Mouse (Mus musculus) brain, adult 2 months (tissue): ENCODE data around the gene Pkn3.
"Not testable (repeated sequence)": the region's sequence is repeated elsewhere in the genome, so short reads cannot be mapped to it uniquely, and the experiment has no call there.

Experiments used
- DNase-seq: peaks from one replicate; pipeline ENCODE4 v3.0.0; 2011; ENCODE audit warnings: low read depth, low spot score

Pkn3 gene

DNA sequence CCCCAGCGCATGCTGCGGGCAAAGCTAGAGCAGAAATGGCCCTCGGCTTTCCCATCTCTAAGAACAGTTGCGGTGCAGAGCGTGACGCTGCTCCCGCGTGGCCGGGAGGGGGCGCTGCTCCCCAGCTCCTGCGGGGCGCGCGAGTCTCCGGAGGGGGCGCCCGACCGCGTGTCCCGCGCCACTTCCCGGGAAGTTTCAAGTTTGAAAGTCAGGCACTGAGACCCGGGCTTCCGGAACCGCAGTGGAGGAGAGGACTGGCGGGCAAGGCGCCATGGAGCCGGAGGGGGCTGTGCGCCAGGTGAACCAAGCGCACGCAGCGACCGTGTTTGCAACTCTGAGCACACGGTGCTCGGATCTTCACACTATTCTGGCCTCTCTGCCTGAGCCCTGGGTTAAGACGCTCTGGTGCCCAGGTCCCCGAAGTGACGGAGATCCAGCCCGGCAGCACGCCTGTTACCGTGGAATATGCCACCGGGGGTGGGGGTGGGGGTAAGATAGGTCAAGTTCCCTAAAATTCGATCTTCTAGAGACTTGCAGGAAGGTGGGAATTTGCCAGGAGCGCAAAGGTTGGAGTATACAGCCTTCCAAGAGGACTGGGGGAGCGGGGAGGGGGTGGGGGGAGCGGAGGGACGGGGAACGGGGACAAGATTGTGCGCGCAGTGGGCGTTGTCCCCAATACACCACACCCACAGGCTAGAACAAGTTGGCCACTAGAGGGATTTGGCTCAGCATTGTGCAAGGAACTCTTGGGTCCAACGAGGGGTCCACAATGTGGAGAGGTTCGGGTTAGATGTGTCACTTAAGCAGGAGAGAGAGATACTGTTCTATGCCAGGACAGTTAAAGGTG is at the start of gene Pkn3:
Gene Pkn3, plus strand, starts transcription at position 183 of the 847 bp plus-strand sequence.
- DNase-seq: peak; percentile 84

DNA sequence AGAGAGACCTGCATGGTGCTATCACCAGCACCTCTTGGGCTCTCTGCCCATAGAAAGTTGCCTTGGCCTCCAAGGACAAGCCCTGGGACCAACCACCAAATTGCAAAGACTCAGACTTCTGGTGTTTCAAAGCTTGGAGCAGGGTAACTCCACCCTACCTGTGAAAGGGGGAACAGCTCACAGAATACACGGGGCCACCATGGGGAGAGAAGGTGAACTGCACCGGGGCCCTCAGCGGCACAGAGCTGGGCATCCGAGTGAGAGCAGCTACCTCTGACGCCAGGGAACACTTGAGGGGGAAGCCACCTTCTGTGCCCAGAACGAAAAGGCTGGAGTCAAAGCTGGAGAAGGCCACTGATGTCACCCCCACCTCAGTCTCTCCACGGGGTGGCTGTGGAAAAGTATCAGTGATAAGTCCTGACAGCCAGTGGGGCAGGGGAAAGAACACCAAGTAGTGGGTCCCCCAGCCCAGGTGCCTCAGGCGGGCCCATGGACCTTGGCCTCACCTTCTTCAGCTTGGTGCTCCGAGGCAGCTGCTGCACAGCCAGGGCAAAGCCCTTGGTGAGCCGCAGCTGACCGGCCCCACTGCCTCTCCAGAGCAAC is 45.1 kb upstream of the Pkn3 start:
- peak; percentile 41 for DNase-seq

DNA sequence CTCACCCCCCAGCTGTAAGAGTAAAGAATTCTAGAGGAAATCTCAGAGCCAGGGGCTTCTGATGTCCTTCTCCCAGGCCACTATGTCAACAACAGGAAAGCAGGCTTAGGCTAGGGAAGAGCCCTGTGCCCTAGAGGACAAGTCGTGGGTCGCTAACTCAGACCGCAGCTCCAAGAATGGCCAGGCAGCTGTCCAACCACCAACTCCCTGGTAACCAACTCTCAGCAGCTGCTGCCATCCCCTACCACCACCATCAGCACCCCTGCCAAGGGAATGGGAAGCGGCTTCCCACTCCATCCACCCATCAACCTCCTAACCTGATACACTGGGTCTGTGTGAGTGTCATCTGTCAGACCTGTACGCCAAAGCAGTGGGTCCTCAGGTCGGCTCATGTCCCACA is 44.5 kb upstream of the Pkn3 start:
- no peak for DNase-seq

DNA sequence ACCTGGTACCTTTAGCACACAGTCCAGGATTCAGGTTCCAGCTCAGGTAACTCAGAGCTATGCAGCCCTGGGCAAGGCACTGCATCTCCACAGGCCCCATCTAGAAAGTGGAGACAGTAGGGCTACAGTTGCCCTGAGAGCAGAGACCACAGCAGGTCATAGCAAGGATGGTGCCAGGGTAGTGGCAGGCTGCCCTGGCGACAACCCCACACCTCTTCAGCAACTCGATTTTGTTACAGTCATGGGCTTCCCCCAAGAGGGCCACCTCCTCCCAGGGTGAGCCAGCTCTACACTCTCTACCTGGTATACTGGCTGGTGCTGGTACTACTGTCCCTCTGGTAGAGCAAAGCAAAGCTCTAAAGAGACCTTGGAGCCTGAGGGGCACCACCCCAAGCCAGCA is 39.7 kb upstream of the Pkn3 start:
- DNase-seq: no peak

DNA sequence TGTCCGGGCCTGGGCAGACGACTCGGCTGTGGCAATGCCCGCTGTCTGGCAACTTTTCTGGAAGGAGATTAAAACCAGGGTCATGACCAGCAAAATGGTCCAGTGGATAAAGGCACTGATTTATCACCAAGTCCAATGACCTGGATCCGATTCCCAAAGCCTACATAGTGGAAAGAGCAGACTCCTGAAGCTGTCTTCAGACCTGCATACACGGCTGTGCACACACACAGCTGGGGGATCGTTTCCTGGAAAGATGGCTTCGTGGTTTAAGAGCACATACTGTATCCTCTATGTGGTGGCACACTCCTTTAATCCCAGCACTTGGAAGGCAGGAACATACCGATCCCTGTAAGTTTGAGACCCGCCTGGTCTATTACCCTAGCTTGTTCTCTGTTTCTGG is 39.1 kb upstream of the Pkn3 start:
- DNase-seq: no peak

DNA sequence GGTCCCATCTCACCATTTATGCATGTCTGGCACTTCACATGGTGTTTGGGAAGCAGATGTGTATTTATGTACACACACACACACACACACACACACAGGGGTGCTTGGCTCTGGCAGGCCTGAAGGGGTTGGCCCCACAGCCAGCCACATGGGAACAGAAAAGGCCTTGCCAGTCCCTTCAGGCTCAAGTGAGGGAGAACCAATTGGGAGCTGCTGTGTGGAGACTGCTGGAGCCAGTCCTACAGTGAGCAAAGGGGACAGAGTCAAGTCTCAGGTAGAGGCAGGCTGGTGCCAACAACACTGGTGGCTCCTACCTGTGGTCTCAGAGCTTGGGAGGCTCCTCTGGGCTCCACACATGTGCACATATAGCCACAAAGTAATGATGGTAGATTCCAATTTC is 37.8 kb upstream of the Pkn3 start:
- no peak for DNase-seq

DNA sequence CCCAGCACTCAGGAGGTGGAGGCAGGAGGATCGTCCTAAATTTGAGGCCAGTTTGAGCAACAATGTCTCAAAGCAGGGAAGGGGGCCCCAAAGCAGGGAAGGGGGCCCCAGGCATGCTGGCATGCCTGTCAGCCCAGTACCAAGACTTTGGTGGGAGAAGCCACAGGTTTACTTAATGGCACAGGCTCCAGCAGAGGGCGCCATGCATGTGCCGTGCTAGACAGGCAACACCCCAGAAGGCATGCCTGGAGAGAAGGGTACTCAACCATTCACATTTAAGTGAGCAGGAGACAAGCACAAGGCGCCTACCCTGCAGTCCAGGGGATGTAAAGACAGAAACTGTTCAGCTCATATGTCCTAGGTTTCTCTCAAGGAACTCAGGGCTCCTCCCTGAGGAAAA is 35.0 kb upstream of the Pkn3 start:
- DNase-seq: peak; percentile 89

DNA sequence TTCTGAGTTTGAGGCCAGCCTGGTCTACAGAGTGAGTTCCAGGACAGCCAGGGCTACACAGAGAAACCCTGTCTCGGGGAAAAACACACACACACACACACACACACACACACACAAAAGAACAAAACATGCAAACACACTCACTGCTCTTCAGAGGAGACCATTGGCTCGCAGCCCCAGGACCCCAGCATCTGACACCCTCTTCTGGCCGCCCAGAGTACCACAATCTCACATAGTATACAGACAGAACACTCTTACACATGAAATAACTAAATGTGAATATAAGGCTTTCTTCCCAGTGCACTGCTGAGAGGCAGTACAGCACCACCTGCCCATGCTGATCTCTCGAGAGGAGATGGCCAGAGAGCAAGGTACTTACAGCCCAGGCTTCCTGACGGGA is 32.9 kb upstream of the Pkn3 start:
- no peak for DNase-seq

DNA sequence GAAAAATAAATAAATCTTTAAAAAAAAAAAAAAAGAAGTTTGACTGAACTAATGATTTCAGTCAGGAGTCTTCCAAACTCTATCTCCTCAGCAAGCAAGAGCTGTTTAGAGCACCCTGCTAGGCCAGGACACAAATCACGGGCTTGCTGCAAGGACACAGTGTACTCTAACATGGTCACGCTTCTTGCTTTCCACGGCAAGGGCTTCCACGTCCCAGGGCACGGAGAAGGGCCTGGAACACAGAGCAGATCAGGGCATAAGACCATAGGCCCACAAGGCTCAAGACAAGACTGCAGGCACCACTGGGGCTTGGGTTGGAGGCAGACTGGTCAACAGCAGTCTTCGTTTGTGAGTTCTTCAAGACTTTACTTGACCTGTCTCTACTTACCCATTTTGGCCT is 30.4 kb upstream of the Pkn3 start:
- DNase-seq: no peak

DNA sequence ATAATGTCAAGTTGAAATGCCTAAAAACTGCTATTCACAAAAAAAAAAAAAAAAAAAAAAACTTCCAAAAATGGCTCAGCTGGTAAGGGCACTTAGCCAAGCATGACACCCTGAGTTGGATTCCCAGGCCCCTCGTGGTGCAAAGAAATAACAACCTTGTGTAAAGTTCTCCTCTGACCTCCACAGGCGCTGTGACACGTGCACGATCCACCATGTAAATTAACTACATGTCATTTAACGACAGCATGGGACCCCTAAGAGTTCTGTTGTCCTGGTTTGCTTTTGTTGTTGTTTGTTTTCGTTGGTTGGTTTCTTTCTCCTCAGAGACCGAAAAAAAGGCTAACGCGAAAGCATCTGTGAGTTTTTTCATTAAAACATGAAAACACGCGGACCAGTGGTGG is 29.4 kb upstream of the Pkn3 start:
- DNase-seq: no peak

DNA sequence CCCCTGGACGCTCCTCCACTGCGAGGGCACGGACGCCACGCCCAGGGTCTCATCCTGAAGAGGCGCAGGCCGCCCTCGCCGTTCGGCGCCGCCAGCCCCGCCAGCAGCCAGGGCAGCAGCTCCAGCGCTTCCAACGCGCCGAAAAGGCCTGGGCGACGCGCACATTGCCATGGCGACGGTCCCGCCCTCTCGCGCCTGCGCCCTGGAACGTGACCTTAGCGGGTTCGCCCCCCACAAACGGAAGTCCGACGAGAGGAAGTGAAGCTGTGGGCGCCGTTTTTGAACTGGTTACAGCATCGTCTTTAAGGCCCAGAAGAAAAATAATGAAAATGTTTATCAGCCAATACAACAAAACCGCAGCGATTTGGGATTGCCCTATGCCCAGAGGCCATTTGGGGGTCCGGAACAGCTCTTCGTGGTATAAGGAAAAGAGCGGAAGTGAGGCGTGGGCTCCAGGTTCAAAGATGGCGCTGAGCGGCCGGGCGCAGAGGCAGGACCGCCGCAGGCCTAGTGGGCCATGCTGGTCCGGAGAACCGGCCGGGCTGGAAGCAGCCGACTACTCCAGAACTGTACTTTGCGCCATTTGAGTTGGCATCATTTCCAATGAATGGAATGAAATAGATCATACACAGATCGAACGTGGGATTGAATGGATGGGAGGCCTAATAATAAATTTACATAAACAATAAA is 28.6 kb upstream of the Pkn3 start, which contains the start of gene Wdr34:
Gene Wdr34, minus strand, starts transcription at position 183 of the 690 bp plus-strand sequence.
- DNase-seq: peak; percentile 98

DNA sequence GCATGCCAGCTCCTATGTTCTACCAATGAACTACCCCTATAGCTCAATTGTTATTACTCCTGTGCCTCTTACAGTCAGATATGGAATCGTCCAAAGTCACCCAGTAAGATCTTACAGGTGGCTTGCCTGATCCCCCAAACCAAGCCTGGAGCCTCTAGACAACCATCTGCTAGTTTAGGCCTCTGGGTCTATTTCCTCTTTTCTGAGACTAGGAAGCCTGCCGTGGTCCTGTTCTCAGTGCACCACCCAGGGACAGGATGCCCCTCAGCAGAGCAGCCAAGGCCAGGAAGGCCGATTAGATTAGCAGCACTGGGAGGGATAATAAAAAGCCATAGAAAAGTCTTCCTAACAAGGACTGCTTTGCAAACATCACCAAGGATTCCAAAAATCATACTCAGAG is 27.7 kb upstream of the Pkn3 start:
- DNase-seq: no peak

DNA sequence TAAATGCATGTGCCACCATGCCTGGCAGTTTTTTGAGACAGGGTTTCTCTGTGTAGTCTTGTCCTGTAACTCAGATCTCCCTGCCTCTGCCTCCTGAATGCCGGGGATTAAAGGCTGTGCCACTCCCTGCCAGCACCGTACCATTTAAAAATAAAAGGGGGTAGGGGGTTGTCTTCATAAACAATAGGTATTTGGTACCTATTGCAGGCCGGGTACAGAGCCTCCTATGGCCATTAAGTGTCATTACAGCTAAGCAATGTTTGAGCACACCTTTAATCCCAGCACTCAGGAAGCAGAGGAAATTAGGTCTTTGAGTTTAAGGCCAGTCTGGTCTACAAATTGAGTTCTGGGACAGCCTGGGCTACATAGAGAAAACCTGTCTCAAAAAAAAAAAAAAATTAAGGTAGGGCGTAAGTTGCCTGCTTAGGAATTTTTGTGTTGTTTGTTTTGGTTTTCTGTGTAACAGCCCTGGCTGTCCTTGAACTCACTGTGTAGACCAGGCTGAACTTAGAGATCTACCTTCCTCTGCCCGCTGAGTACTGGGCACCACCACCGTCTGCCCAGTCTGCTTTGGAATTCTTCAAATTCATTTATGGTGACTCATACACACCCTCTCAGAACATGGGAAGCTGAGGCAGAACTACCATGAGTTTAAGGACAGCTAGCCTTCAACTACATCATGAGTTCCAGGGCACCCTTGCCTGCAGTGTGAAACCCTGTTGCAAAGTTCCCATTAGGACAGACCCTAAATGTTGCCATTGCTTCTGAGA is 25.3 kb upstream of the Pkn3 start:
- no peak for DNase-seq

DNA sequence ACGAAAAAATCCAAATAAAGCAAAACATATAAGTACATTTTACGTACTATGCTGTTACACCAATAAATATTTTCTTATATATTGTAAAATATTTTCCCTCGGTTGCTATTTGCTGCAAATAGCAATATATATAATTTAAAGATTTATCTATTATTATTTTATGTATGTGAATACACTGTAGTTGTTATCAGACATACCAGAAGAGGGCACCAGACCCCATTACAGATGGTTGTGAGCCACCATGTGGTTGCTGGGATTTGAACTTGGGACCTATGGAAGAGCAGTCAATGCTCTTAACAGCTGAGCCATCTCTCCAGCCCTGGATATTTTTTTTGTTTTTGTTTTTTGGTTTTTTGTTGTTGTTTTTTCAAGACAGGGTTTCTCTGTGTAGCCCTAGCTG is 22.2 kb upstream of the Pkn3 start:
- not testable (repeated sequence) for DNase-seq

DNA sequence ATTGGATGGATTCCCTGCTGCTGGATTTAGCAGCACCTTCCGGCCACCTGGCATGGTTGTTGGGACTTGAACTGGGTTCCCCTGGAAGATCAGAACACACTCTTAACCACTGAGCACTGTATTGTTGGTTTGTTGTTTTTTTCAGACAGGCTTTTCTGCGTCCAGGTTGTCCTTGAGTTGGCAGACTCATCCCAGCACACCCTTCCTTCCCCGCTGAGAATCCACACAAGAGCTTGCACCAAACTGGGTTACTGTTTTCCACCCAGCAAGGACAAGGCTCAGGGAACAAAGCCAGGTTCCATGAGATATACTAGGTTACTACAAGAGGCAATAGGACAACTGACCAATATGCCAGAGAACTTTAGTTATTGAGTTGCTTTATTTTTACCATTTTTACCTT is 20.7 kb upstream of the Pkn3 start:
- DNase-seq: no peak

DNA sequence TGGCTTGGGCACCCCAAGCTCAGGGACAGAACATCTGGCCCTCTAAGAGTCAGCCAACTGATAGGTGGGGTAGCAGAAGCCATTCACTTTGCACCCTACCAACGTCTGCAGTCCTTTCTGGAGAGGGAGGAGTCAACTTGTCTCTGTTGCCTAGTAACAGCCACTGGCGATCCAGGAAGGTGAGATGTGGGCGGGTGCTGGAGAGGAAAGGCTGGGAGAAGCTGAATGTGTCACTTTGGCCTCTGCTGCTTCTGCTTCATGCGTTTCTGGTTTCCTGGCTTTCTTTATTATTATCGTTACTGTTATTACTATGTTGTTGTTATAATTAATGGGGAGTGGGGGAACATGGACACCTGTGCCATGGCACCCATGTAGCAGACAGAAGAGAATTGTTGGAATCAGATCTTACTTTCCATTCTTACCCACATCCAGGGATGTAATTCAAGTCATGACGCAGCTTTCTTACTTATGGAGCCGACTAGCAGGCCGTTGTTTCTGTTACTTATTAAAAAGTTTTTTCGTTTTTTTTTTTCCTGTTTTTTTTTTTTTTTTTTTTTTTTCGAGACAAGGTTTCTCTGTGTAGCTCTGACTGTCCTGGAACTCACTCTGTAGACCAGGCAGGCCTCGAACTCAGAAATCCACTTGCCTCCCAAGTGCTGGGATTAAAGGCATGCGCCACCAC is 20.1 kb upstream of the Pkn3 start, which contains the start of gene Set:
Gene Set, plus strand, starts transcription at position 156 of the 682 bp plus-strand sequence.
- peak; percentile 43 for DNase-seq

DNA sequence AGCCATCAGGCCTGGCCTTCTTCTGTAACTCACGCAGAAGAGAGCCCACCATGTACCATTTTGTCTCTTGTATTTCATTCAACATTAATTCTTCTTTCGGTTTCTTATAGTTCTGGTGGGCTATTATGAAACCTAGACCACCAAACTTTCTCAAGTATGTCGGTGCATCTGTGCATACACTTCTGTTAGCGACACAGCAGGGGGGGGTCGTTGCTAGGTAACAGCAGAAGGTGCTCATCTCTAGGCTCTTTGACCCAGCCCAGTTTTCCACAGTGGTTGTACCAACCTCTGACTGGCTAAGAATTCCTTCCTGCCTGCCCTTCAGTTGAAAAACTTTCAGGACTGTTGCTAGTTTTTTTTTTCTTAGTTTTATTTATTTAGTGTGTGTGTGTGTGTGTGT is 19.1 kb upstream of the Pkn3 start:
- DNase-seq: no peak

DNA sequence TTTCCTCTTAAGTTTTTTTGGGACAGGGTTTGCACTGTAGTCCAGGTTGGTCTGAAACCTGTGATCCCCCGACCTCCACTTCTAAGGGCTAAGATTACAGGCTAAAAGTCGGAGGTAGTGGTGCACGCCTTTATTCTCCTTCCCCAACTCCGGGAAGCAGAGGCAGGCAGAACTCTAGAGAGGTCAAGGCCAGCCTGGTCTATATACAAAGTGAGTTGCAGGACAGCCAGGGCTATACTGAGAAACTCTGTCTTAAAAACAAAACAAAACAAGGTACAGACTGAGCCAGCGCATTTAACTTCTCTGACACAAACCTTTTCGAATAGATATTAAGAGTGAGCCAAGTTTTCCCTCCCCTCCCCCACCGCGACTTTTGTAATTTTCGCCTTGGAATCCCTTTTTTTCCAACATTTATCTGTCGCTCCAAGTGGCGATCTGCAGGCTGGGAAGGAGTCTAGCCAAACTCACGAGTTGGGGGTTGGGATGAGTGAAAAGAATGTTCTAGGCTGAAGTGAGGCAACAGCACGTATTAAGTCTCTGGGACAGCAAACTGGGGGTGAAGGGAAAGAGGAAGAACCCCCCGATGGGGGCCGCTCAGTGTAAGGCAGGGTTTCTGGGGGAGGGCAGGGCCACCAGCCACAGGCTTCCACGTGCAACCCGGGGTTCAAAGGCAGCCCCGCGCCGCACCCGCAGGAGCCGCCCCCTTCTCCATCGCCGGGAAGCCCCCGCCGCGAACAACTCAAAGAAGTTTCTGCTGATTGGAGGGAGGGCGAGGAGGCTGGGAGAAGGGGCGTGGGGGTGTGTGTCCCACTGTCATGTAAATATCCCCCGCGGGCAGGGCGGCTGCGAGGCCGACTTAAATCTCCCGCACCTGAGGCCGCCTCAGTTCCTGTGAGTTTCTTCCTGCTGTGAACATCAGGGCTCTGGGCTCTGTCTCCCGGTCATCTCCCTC is 16.0 kb upstream of the Pkn3 start:
- DNase-seq: peak; percentile 20

DNA sequence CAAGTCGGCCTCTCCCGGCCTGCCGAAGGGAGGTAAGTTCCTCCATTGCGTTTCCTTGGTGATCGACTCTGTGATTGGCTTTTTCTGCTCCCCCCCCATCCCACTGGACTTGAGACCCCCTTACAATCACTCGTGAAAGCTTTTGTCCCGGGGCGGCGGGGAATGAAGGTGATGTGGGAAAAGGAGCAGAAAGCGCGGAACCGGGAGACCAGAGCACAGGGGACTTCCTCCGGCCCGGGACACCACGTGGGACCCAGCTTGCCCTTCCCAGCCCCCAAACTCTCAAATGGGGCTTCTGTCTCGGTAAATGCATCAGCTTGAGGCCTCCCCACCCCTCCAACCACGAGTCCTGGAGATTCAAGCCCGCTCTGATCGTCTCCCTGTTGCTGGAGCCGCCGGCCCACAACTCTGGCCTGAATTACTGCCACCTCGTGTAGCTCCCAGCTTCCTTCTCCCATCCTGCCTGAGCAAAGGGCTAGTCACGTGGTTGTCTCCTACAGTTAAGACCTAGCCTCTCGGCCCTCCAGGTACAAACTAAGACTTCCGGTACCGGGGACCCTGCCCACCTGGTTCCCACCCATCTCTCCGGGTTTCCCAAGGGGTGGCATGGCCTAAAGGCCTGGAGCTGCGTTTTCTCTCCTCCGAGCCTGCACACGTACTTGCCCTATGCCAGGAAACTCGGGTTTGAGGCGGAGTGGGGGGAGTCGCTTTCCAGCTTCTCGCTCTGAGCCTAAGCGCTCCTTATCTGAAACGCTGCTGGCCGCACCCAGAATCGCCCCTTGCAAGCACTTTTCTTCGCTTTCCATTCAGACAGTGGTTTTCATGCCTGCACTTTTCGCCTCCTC is 15.0 kb upstream of the Pkn3 start:
- DNase-seq: peak; percentile 81
